Mouse (Mus musculus): ENCODE data around the gene Kctd18.

- TF ChIP-seq CTCF (IDR thresholded peaks at IDR 0.05; ENCODE audit: borderline replicate concordance, insufficient read depth, low read depth, low read length) = no peak
- TF ChIP-seq POLR2A (IDR thresholded peaks at IDR 0.05; ENCODE audit: borderline replicate concordance, insufficient read depth, low read length) = no peak
Observed at GRCm38 (mm10) chr1:57996133-57996615, 22.6 kb downstream of the Kctd18 start.

Measured in cerebellum, adult 2 months (tissue).